Mouse (Mus musculus) hematopoietic stem cell, adult 5-6 weeks (primary cell): ENCODE measurements at regions not wholly inside any gene's neighbourhood (a gene's known extent, or its start where the extent isn't known, plus 50 kb on each side); places are given as distances from the start of the nearest gene placed in this dataset.
"Not testable (repeated sequence)": the region's sequence is repeated elsewhere in the genome, so short reads cannot be mapped to it uniquely, and the experiment has no call there.

ENCODE experiments used
- ATAC-seq, 2 experiments: fragments of 125-278 bp in 1 of 2; replicated peaks in 1 of 2; 2 replicates each; pipeline ENCODE4 v1.8.0; 2016 to 2017; ENCODE audit warnings: inconsistent platforms in 2 of 2, mild to moderate bottlenecking in 2 of 2, moderate number of reproducible peaks in 2 of 2, low read depth in 1 of 2, moderate TSS enrichment in 1 of 2; ENCODE audit not compliant: low FRiP score in 2 of 2, poor library complexity in 2 of 2, severe bottlenecking in 2 of 2, insufficient read depth in 1 of 2, low TSS enrichment in 1 of 2

- ATAC-seq = no peak
Observed at GRCm38 (mm10) chr16:89718921-89719320, 147.9 kb upstream of the Krtap11-1 start.

GRCm38 (mm10) chr16:89715716-89716115, 144.7 kb upstream of the Krtap11-1 start:
- not testable (repeated sequence) for ATAC-seq

- ATAC-seq = no peak
Observed at GRCm38 (mm10) chr16:89704316-89704715, 133.3 kb upstream of the Krtap11-1 start.

- no peak for ATAC-seq
Observed at GRCm38 (mm10) chr16:89703158-89703557, 132.2 kb upstream of the Krtap11-1 start.

- ATAC-seq = no peak
Observed at GRCm38 (mm10) chr16:89702406-89702805, 131.4 kb upstream of the Krtap11-1 start.

GRCm38 (mm10) chr16:89701741-89702140, 130.8 kb upstream of the Krtap11-1 start:
- ATAC-seq = no peak

GRCm38 (mm10) chr16:89699710-89700109, 128.7 kb upstream of the Krtap11-1 start:
- no peak for ATAC-seq

- no peak for ATAC-seq
Observed at GRCm38 (mm10) chr16:89695833-89696232, 124.8 kb upstream of the Krtap11-1 start.

GRCm38 (mm10) chr16:89695406-89695805, 124.4 kb upstream of the Krtap11-1 start:
- no peak for ATAC-seq

GRCm38 (mm10) chr16:89693321-89693720, 122.3 kb upstream of the Krtap11-1 start:
- ATAC-seq = no peak

- no peak for ATAC-seq
Observed at GRCm38 (mm10) chr16:89679438-89679837, 108.5 kb upstream of the Krtap11-1 start.

- no peak for ATAC-seq
Observed at GRCm38 (mm10) chr16:89678446-89679015, 107.5 kb upstream of the Krtap11-1 start.

- ATAC-seq = no peak; a peak in 1 of 4 replicates
Observed at GRCm38 (mm10) chr16:89675009-89675785, 104.2 kb upstream of the Krtap11-1 start.

- ATAC-seq = no peak
Observed at GRCm38 (mm10) chr16:89674159-89674902, 103.3 kb upstream of the Krtap11-1 start.

- ATAC-seq = no peak
Observed at GRCm38 (mm10) chr16:89671188-89671726, 100.3 kb upstream of the Krtap11-1 start.

GRCm38 (mm10) chr16:89660071-89660470, 89.1 kb upstream of the Krtap11-1 start:
- ATAC-seq = no peak

- ATAC-seq = no peak
Observed at GRCm38 (mm10) chr16:89656036-89656435, 85.1 kb upstream of the Krtap11-1 start.

GRCm38 (mm10) chr16:89648651-89649050, 77.7 kb upstream of the Krtap11-1 start:
- ATAC-seq = no peak
